Mouse (Mus musculus) stomach, postnatal 0 days (tissue): ENCODE measurements around the gene Dok1. TPM values are rescaled to one million over a fixed set of nuclear protein-coding genes. Genes with fewer than 3 reads are reported as not detected.
A peak's percentile ranks its signal among the peaks of the same experiment; 100 is the strongest.

ENCODE experiments used
- ATAC-seq: fragments of 200-750 bp; cut with Nextera tagmentation; 2 replicates; pipeline ENCODE4 v1.8.0; 2017; ENCODE audit not compliant: low FRiP score, low TSS enrichment
- DNase-seq: peaks from one replicate; pipeline ENCODE4 v3.0.0-alpha.2; 2016; ENCODE audit warnings: low spot score
- H3K27ac ChIP-seq: fragments of 300-500 bp; sonication (generic); replicated peaks from 2 replicates; pipeline ENCODE4 v1.5.1; 2014; ENCODE audit warnings: mild to moderate bottlenecking, control low read depth
- H3K27me3 ChIP-seq: fragments of 300-500 bp; sonication (generic); 2 replicates; pipeline ENCODE4 v1.6.1; 2014; ENCODE audit warnings: low read length; ENCODE audit not compliant: control insufficient read depth, insufficient read depth
- H3K36me3 ChIP-seq: fragments of 300-500 bp; sonication (generic); 2 replicates; pipeline ENCODE4 v1.6.1; 2014; ENCODE audit warnings: low read length, mixed read lengths; ENCODE audit not compliant: control insufficient read depth, insufficient read depth
- H3K4me1 ChIP-seq: fragments of 300-500 bp; sonication (generic); replicated peaks from 2 replicates; pipeline ENCODE4 v1.6.1; 2014; ENCODE audit warnings: antibody characterized with exemption; ENCODE audit not compliant: control insufficient read depth, insufficient read depth
- H3K4me2 ChIP-seq: fragments of 300-500 bp; sonication (generic); replicated peaks from 2 replicates; pipeline ENCODE4 v1.6.1; 2014; ENCODE audit warnings: low read depth, mild to moderate bottlenecking, control low read depth, moderate library complexity
- H3K4me3 ChIP-seq: fragments of 300-500 bp; sonication (generic); 2 replicates; pipeline ENCODE4 v1.5.1; 2014; ENCODE audit warnings: low read depth, low read length, control low read depth
- H3K9ac ChIP-seq: fragments of 300-500 bp; sonication (generic); 2 replicates; pipeline ENCODE4 v1.6.1; 2014; ENCODE audit warnings: mild to moderate bottlenecking, low read length, control low read depth, mixed read lengths
- H3K9me3 ChIP-seq: fragments of 300-500 bp; sonication (generic); 2 replicates; pipeline ENCODE4 v1.6.1; 2016; ENCODE audit warnings: low read length; ENCODE audit not compliant: control insufficient read depth
- CTCF ChIP-seq: IDR thresholded peaks from 2 replicates; pipeline ENCODE4 v1.5.1; 2016; ENCODE audit warnings: antibody characterized with exemption, low read depth, mild to moderate bottlenecking, moderate library complexity
- EP300 ChIP-seq: optimal IDR thresholded peaks from 2 replicates; pipeline ENCODE3; 2016; ENCODE audit warnings: antibody characterized with exemption
- WGBS: fragments of 180-500 bp; shearing (Covaris S2); extraction: QIAGEN DNeasy Blood & Tissue Kit; methylation state at CpG from one replicate; pipeline ENCODE4 v1.1.7; 2014; 5-methylcytosine and 5-hydroxymethylcytosine counted together
- polyA plus RNA-seq: library from polyadenylated mRNA; unstranded; fragments of >200 nt; fragmentation: Nextera tagmentation; extraction: Ambion mirVana; gene quantifications from 2 replicates; pipeline ENCODE4 v1.2.1, GENCODE M21; 2015

The Dok1 gene
- polyA plus RNA-seq, 1 experiment from 2014 or later, result 8.3 TPM

- no peak for ATAC-seq
These were observed 1.2 kb downstream of the Dok1 start for GRCm38 (mm10) chr6:83031921-83032590.

GRCm38 (mm10) chr6:83031111-83031510 lies 2.2 kb downstream of the Dok1 start:
- no peaks in the 10 kb centered on the region for H3K36me3 ChIP-seq
- no peak for ATAC-seq
- no peak overlapping the region for H3K4me2 ChIP-seq
- H3K9me3 ChIP-seq, result no peaks in the 10 kb centered on the region
- H3K27ac ChIP-seq, result no peak overlapping the region
- DNase-seq, result no peak
- H3K4me3 ChIP-seq, result no peak overlapping the region
- no peaks in the 10 kb centered on the region for H3K27me3 ChIP-seq
- H3K9ac ChIP-seq, result no peak overlapping the region
- 83% methylated on average over 7 of the region's 7 CpGs for WGBS
- no peaks in the 10 kb centered on the region for H3K4me1 ChIP-seq
- no peak for TF ChIP-seq EP300

More at GRCm38 (mm10) chr6:83031921-83032590, 1.2 kb downstream of the Dok1 start:
- Histone ChIP-seq H3K4me3 (peak overlapping the region; percentile 65), H3K27me3 (no peaks in the 10 kb centered on the region), H3K9me3 (no peaks in the 10 kb centered on the region), H3K36me3 (no peaks in the 10 kb centered on the region), H3K27ac (no peak overlapping the region), H3K4me1 (no peaks in the 10 kb centered on the region), H3K4me2 (peak overlapping the region; percentile 80), H3K9ac (peak overlapping the region; percentile 68)
- DNase-seq, result no peak
- WGBS, result 53% methylated on average over 18 of the region's 18 CpGs
- TF ChIP-seq CTCF (no peak), EP300 (no peak)

DNA sequence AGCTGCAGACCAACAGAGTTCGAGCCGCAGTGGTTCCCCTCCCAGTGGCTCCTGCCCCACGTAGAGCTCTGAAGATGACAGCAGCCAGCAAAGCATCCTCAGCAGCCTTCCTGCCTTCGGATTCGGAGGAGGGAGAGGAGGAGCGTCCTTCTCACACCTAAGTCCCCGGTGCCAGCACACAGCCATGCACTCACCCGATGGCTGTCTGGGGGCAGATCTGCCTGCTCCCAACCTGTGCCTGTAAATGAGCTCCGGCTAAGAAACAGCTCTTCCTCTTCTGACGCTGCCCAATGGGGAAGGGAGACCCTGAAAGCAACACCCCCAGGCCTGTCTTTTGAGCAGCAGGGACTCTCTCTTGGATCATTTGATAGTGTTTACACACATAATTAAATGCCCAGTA lies 3.5 kb downstream of the Dok1 start:
- no peaks in the 10 kb centered on the region for H3K9me3 ChIP-seq
- no peak overlapping the region for H3K4me3 ChIP-seq
- H3K36me3 ChIP-seq, result no peaks in the 10 kb centered on the region
- DNase-seq (no peak), ATAC-seq (no peak)
- H3K4me1 ChIP-seq, result no peaks in the 10 kb centered on the region
- H3K4me2 ChIP-seq, result no peak overlapping the region
- no peak overlapping the region for H3K27ac ChIP-seq
- TF ChIP-seq EP300 (no peak), CTCF (no peak)
- no peak overlapping the region for H3K9ac ChIP-seq
- H3K27me3 ChIP-seq, result no peaks in the 10 kb centered on the region
- WGBS, result 52% methylated on average over 10 of the region's 10 CpGs

DNA sequence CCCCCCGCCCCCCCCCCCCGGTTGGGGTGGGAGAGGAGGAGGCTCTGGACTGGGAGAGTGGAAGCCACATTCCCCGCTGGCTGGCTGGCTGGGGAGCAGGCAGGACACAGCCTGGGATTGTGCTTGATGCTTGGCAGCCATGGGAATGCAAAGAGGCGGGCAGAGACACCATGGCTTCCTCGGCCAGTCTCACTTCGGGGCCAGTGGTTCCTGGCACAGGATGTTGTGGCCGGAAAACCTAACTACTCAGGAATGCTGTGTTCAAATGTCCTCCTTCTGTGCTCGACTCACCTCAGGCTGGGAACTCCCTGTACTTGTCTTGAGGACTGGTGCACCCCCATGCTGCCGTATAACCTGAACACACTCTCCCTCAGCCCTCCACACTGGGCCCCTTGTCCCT lies 5.6 kb downstream of the Dok1 start:
- DNase-seq, result no peak
- Histone ChIP-seq H3K4me2 (no peak overlapping the region), H3K4me1 (no peaks in the 10 kb centered on the region), H3K4me3 (no peak overlapping the region), H3K9ac (no peak overlapping the region), H3K27ac (no peak overlapping the region), H3K9me3 (no peaks in the 10 kb centered on the region), H3K36me3 (no peaks in the 10 kb centered on the region), H3K27me3 (no peaks in the 10 kb centered on the region)
- no peak for TF ChIP-seq CTCF
- no peak for TF ChIP-seq EP300
- 46% methylated on average over 7 of the region's 9 CpGs for WGBS
- ATAC-seq, result no peak; the same call in 1 of the 2 replicates

DNA sequence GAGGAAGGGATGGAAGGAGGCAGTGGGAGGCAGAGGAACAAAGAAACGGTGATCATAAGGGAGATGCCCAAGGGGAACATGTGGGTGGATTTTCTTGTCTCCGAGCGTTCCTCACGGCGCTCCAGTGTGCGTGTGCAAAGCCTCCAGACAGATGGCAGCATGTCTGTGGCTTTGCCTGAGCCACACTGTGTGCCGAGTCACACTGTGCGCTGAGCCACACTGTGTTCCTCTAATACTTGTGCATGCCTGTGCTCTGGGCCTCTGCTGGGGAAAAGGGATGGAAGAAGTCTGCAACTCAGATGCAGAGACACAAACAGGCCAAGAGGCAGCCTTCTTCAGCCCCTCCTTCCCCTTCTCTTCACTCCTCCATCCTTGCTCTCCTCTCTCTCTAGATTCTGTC lies 6.0 kb downstream of the Dok1 start:
- TF ChIP-seq CTCF (no peak), EP300 (no peak)
- DNase-seq, result no peak
- Histone ChIP-seq H3K36me3 (no peaks in the 10 kb centered on the region), H3K9ac (no peak overlapping the region), H3K4me3 (no peak overlapping the region), H3K4me2 (no peak overlapping the region), H3K27me3 (no peaks in the 10 kb centered on the region), H3K9me3 (no peaks in the 10 kb centered on the region), H3K4me1 (no peaks in the 10 kb centered on the region), H3K27ac (no peak overlapping the region)
- no peak for ATAC-seq
- WGBS, result 71% methylated on average over 8 of the region's 8 CpGs

DNA sequence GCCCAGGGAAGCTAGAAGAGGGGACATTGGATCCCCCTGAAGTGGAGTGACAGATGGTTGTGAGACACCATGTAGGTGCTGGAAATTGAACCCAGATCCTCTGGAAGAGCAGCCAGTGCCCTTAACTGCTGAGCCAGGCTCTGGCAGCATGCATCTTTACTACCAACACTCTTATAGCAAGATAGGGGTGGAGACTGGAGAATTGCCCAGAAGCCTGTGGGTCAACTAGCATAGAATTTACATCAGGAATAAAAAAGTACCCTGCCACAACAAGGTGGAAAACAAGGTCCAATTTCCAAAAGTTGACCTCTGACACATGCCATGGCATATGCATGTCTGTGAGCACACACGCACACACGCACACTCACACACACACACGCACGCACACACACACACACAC lies 8.1 kb downstream of the Dok1 start:
- Histone ChIP-seq H3K4me2 (no peak overlapping the region), H3K4me3 (no peak overlapping the region), H3K27ac (no peak overlapping the region), H3K27me3 (no peaks in the 10 kb centered on the region), H3K9me3 (no peaks in the 10 kb centered on the region), H3K9ac (no peak overlapping the region), H3K36me3 (no peaks in the 10 kb centered on the region), H3K4me1 (no peaks in the 10 kb centered on the region)
- no peak for ATAC-seq
- no peak for DNase-seq
- WGBS, result 95% methylated on average over 4 of the region's 4 CpGs
- TF ChIP-seq CTCF, result no peak
- no peak for TF ChIP-seq EP300
